Mouse (Mus musculus) urinary bladder, postnatal 36 days (tissue): ENCODE results near the gene Hormad1.
A peak's percentile ranks its signal among the peaks of the same experiment; 100 is the strongest.
"Not testable (repeated sequence)": the region's sequence is repeated elsewhere in the genome, so short reads cannot be mapped to it uniquely, and the experiment has no call there.

ENCODE experiments used
- DNase-seq, 2 experiments: peaks; one replicate each; pipeline ENCODE4 v3.0.0; 2022; ENCODE audit warnings: low spot score in 2 of 2, mixed read lengths in 1 of 2

Gene Hormad1

GRCm38 (mm10) chr3:95559437-95559836 is at the start of gene Hormad1:
Gene Hormad1, plus strand, starts transcription at chr3:95559677.
- no peak for DNase-seq

GRCm38 (mm10) chr3:95511611-95512180 is 47.8 kb upstream of the Hormad1 start:
- DNase-seq: no peak

- DNase-seq: no peak
These were observed 42.8 kb upstream of the Hormad1 start for GRCm38 (mm10) chr3:95516614-95517041.

- DNase-seq: peak; percentile 23 to 51
These were observed 42.0 kb upstream of the Hormad1 start for GRCm38 (mm10) chr3:95517493-95517898.

GRCm38 (mm10) chr3:95518891-95519290 is 40.6 kb upstream of the Hormad1 start:
- DNase-seq: no peak

GRCm38 (mm10) chr3:95519315-95519714 is 40.2 kb upstream of the Hormad1 start:
- DNase-seq: no peak

GRCm38 (mm10) chr3:95520100-95520499 is 39.4 kb upstream of the Hormad1 start:
- no peak for DNase-seq

GRCm38 (mm10) chr3:95521168-95521567 is 38.3 kb upstream of the Hormad1 start:
- no peak for DNase-seq

- no peak for DNase-seq
These were observed 35.8 kb upstream of the Hormad1 start for GRCm38 (mm10) chr3:95523662-95524061.

GRCm38 (mm10) chr3:95524673-95525072 is 34.8 kb upstream of the Hormad1 start:
- DNase-seq: no peak

- DNase-seq: no peak
These were observed 33.4 kb upstream of the Hormad1 start for GRCm38 (mm10) chr3:95526111-95526510.

GRCm38 (mm10) chr3:95526622-95527211 is 32.8 kb upstream of the Hormad1 start, which contains the start of gene Ctss:
Gene Ctss, plus strand, starts transcription at chr3:95526786.
- no peak for DNase-seq

GRCm38 (mm10) chr3:95529814-95530213 is 29.7 kb upstream of the Hormad1 start:
- no peak for DNase-seq

- DNase-seq: no peak
These were observed 28.5 kb upstream of the Hormad1 start for GRCm38 (mm10) chr3:95531025-95531424.

GRCm38 (mm10) chr3:95533364-95533763 is 26.1 kb upstream of the Hormad1 start:
- no peak for DNase-seq

GRCm38 (mm10) chr3:95534927-95535326 is 24.6 kb upstream of the Hormad1 start:
- no peak for DNase-seq

- DNase-seq: no peak
These were observed 20.5 kb upstream of the Hormad1 start for GRCm38 (mm10) chr3:95538936-95539335.

- no peak for DNase-seq
These were observed 19.6 kb upstream of the Hormad1 start for GRCm38 (mm10) chr3:95539837-95540236.

- not testable (repeated sequence) for DNase-seq
These were observed 18.3 kb upstream of the Hormad1 start for GRCm38 (mm10) chr3:95541186-95541585.

- no peak for DNase-seq
These were observed 17.3 kb upstream of the Hormad1 start for GRCm38 (mm10) chr3:95542171-95542570.

- no peak for DNase-seq
These were observed 16.5 kb upstream of the Hormad1 start for GRCm38 (mm10) chr3:95542981-95543380.

- DNase-seq: no peak
These were observed 9.3 kb upstream of the Hormad1 start for GRCm38 (mm10) chr3:95550176-95550575.

GRCm38 (mm10) chr3:95553986-95554385 is 5.5 kb upstream of the Hormad1 start:
- DNase-seq: no peak

- no peak for DNase-seq
These were observed 1.3 kb downstream of the Hormad1 start for GRCm38 (mm10) chr3:95560738-95561137.
